Mouse (Mus musculus) cerebellum, adult 9-10 months (tissue): ENCODE measurements at regions not wholly inside any gene's neighbourhood (a gene's known extent, or its start where the extent isn't known, plus 50 kb on each side); places are given as distances from the start of the nearest gene placed in this dataset.

Source experiments
- DNase-seq: peaks from one replicate; pipeline ENCODE4 v3.0.0; 2022

DNA sequence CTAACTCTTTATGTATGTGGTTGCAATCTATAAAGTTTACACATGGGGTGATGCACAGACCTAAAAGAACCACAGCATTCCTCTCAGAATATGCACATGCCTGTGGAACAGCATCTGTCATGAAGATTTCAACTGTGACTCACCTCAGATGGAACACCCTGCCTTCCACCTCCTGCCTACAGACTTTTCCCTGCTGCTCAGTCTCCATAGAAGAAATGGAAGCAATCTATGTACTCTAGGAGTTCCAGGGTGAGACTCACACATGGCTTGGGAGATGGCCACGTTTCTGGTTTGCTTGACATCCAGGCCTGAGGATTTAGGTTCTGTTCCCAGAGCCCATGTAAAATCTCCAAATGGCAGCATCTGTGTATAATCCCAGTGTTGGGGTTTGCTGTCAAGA is 579.7 kb downstream of the Plekhb2 start:
- no peak for DNase-seq

DNA sequence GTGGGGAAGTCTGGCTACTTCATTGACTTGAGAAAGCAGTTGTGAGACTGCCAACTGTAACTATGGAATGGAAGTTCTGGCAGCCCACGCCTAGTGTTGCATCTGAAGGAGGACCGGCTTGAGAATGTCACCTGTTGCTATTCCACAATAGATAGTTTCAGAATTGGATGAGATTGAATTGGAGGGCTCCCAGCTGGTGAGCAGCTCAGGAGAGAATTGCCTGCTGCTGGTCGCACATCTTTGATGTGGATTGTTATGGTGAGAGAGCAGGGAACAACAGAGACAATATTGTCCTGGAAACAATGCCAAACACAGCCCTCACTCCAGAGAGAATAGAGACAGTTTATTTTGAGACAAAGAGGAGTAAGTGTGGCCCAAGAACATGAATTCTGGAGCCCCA is 585.9 kb downstream of the Plekhb2 start:
- no peak for DNase-seq

DNA sequence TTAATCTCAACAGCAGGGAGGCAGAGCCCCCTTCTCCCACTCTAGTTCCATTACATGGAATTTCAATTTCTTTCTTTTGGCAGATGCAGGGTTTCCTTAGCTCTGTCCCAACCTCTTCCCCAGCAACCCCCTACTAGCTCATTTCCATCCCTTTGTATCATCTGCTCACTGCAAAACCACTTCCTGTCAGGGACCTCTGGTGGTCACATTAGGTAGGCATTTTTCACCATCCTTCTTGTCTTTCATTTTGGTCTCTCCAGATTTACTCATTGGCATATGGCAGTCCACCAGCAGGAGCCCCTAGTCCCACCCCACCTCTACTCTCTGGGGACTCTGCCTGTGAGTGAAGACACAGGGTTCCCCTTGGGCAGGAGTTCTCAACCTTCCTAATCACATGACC is 597.6 kb downstream of the Plekhb2 start:
- no peak for DNase-seq

DNA sequence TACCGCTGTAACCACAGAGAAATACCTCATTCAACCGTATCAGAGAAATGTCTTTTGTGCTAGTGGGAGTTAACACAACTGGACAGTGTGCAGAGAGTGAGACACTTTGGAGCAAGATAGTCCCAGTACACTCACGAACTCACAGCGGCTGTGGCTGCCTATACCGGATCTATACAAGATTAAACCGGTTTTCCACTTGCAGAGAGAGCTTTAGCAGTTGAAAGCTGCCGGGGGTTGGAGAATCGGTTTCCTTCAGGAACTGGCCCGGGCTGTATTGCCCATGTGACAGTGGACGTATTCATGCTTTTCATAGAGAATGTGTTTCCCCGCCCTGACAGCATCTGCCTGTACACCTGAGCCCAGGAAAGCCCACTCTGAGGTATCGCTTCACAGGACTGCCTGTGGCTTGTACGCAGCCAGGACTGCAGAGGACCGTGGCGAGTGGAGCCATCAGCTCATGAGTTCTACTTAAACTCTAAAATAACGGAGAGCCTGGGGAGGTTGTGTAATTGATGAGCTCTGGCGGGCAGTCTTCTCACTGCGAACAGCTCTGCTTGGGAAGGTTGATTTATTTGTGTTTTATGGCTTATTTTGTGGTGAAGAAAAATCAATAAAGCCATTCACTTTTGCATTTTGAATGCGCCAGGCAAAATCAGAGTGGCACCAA is 602.8 kb downstream of the Plekhb2 start:
- DNase-seq, result no peak

DNA sequence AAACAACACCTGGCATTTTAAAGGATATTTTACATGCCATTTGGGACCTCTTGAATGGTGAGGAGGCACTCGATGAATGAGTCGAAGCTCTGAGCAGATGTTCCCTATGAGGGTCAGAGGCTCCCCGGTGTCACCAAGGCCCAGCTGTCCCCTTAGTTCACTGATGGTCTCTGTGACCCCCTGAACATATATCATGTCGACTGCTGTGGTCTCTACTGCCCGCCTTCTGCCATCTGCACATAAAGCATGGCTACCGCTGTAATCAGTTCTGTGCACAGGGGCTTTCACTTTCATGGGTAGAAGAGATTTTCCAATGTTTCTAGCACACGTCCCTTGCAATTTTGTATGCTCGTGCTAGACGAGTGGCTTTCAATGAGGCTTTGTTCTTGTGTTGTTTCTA is 607.8 kb downstream of the Plekhb2 start:
- DNase-seq, result no peak

DNA sequence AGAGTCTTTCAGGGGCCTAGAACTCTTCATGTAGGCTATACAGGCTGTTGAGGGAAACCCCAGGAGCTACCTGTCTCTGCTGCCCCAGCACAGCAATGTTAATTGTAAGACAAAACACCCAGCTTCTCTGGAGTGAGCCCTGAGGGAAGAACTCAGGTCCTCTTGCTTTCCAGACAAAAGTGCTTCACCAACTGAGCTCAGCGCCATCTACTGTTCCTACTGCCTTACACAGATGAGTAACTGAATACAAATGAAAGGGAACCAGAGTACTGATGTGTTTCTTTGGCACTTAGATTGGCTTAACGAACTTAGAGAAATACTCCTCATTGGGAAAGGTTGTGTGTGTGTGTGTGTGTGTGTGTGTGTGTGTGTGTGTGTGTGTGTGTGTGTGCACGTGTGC is 603.1 kb upstream of the Hs6st1 start:
- peak; percentile 2 for DNase-seq

DNA sequence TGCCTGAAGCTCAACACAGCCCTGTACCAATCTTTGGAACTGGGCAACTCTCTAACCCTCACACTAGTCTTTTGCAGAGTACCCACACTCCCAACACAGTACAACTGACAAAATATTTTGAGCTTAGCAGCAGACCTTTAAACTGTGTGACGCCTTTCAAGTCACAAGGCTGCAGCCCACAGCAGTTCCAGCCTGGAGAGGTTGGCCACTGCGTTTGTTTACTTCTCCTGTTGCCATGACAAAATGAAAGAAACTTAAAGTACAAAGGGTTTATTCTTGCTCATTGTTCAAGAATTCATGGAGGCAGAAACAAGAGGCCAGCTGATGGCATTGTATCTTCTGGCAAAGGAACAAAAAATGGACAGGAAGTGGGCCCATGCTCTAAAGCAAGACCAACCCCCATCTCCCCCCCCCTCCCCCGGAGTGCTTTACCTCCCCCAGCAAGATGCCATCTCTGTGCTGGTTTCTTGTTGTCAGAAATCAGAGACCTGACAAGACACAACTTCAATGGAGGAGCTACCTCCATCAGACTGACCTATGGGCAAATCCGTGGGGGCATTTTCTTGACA is 598.9 kb upstream of the Hs6st1 start:
- no peak for DNase-seq

DNA sequence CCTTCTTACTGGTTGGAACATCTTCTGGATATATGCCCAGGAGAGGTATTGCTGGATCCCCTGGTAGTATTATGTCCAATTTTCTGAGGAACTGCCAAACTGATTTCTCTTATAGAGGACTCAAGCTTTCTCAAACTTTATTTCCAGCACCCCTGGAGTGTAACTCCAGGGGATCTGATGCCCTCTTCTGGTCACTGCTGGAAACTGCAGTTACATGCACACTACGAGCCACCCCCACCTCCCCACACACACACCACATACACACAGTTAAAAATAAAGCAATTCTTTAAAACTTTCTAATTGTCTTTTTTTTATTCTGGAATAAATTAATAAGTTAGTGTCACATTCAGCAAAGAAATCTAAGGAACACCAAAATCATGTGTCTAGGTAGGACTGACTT is 589.9 kb upstream of the Hs6st1 start:
- no peak for DNase-seq

DNA sequence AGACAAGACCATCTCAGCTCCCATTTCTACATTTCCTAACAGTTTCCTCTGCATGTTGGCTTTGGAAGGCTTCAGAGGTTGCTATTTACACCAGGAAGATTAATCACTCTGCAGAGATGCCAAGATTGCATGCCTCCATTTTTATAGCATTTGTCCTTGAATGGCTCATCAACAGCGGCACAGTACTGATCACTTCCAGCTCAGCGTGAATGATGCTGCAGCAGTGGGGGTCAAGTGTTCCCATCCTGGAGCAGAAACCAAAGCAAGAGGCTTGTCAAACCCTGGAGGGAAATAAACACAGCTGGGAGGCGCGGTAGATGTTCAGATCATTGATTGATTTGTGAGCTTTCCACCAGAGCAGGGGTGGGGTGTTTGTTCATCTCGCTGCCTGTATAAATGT is 572.2 kb upstream of the Hs6st1 start:
- no peak for DNase-seq

DNA sequence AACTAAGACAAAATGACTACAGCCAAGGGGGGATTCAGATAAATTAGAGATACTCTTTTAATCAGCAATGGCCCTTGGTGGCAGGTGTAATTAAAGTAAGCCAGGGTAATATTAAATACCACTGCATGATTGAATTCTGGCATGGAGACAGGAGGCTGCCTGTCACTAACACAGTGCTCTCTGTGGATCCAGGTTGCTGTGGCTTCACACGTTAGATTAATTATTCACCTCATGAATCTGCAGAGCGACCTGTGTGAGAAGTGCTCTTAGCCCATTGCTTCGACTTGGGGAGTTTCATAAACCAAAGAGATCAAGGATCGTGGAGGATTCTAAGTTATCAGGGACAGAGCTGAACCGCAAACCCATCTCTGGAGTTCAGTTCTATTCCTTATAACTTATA is 545.2 kb upstream of the Hs6st1 start:
- DNase-seq, result no peak

DNA sequence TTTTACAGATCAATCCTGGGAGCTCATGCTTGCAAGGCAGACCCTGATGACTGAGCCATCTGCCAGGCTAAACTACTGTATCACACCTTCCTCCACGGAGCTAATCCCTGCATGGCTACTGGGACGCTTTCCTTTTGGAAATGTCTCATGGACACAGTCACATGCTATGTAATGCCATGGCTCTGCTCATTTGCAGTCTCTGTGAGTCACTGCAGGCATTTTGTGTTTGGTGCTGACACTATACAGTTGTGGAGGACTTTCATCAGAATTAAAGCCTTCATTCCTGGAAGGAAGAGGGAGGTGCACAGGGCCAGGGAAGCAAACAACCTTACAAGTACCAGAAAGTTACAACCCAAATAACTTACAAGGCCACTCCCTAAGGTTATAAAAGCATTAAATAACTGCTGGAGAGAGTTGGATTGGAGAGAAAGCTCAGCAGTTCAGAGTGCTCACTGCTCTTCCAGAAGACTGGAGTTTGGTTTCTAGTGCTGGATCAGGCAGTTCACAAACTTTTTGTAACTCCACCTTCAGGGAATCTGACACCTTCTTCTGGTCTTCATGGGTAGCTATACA is 544.3 kb upstream of the Hs6st1 start:
- no peak for DNase-seq

DNA sequence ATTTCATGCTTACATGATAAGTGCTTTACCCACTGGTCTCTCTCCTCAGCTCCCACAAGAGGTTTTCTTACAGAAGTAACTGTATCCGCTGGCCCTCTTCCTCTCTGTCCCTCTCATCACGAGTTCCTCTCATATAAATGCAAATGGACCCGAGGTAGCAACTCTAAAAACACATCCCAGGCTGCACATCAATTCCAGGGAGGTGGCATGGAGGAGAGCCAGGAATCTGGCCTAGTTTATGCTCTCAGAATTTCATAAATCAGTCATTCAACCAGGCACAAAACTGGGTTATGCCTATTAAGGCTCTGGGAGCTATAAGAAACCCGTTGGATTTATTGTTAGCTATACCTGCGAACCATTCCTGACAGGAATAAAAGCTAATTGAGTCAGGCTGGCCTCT is 543.4 kb upstream of the Hs6st1 start:
- peak; percentile 8 for DNase-seq

DNA sequence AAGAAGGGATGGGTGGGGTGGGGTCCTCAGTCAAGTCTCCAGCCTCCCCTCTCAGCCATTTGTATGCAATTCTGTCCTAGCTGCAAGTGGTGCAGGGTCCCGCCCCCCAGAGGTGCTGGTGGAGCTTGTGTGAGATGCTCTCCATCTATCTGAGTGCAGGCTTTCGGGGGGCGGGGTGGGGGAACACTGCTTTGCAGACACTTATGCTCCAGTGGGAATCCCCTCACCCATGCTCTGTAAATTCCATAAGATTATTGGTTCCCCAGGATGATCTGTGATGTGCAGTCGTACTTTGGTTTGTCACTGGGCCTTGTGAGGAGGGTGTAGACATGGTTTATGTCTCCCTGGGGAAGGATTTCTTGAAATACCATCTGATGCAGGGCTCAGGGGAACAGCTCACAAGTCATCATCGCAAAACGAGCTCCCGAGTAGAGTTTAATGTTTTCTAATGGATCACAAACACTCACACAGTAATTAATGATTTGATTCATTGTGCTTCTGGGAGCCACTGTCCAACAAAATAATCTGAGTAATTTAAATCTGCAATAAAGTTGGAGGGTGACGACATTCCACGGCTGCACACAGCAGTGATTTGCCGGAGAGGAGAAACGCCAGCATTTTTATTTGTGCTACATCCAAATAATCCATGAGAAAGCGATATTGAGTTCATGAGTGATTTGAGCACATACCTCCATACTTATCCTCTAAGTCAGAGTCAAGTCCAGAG is 540.3 kb upstream of the Hs6st1 start:
- no peak for DNase-seq

DNA sequence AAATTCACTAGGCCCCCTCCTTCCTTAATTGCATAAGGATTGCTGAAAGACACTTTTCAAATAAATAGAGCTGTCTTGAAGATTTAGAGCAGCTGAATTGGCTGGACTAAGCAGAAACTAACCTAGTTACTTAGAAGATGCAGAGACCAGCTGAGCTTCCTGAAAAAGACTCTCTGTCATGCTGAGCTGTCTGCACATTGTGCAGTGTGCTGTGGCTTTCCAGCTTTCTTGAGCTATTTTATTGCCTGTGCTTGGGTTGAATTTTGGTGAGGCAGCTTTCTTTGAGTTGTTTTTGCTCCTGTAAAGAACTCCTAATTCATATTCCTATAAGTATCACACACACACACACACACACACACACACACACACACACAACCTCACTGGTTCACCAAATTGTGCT is 532.7 kb upstream of the Hs6st1 start:
- DNase-seq, result no peak

DNA sequence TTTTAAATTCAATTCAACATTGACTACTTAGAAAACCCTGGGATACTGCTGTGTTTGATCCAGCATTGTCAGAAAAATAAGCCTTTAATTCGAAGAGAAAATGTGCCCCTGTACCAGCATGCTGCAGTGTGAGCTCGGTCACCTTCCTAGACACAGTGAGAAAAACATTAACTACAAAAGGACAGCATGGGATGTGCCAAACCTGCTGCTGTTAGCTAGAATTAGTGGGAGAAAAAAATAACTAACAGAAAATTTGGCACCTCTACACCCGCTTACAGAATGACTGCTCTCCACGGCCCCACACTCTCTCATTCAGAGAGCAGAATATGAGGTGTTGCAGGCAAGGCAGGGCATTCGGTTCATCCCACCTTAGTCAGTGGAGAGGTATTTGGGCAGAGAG is 531.9 kb upstream of the Hs6st1 start:
- DNase-seq, result no peak

DNA sequence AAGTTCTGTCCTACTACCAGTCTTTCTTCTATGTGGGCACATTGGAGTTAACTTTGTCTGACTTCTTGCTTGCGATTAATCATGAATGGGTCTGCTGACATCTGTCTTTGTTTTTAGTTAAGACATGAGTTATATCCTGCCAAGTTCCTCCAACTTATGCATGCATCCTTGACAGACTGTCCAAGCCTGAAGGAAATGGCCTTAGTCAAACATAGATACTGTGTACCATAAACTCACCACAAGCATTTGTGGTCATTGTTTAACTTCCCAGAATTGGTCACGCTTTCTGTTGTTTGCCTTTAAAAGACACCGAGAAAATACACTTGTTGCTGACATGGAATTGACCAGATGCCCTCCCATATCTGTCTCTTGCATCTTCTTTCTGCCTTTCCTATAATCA is 519.4 kb upstream of the Hs6st1 start:
- no peak for DNase-seq

DNA sequence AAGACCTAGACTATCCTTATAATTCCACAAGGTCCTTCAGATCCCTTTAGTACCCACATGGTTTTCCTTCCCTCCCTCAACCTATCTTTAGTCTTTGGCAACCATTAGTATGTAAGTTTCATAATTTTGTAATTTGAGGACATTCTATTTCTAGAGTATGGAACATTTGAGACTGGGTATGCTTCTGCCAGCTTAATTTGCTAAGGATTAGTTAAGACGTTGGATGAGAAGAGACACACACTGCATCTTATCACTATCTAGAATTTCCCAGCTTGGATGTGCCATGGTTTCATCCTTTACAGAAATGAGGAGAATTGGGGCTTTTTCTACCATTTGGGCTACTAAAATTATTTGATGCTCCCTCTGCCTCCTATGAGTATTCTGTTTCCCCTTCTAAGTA is 516.7 kb upstream of the Hs6st1 start:
- DNase-seq, result no peak

DNA sequence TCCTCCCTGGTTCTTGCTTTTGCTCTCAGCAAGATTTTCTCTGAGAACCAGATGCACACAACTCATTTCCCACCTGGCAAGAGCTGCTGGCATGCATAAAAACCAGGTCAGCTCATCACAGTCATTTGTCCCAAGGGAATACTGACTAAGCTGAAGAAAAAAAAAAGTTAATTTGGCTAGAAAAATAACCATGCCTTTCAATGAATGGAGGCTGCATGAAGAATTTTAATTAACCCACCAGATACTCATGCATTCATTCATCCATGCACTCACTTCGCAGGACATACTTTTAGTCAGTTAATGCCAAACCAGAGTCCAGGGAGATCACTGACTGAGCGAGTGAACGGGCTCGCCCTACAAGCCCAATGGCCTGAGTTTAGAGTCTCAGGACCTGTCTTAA is 505.4 kb upstream of the Hs6st1 start:
- peak; percentile 23 for DNase-seq

DNA sequence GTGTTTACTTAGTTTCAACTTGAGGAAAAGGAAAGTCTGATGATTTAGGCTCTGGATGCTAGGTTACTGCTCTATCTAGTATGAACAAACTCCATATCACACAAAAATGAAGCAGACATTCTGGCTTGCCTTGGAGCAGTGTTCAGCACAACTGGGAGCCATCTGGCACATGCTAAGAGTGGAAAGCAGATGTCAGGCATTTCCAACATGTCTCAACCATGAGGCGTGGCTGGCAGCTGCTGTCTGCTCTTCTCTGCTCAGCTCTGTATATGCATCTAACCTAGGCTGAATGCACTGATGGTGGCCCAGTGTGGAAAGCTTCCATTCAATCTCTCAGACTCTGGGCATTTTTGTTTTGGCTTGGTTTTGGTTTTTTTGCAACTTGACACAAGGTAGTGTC is 493.0 kb upstream of the Hs6st1 start:
- DNase-seq, result no peak

DNA sequence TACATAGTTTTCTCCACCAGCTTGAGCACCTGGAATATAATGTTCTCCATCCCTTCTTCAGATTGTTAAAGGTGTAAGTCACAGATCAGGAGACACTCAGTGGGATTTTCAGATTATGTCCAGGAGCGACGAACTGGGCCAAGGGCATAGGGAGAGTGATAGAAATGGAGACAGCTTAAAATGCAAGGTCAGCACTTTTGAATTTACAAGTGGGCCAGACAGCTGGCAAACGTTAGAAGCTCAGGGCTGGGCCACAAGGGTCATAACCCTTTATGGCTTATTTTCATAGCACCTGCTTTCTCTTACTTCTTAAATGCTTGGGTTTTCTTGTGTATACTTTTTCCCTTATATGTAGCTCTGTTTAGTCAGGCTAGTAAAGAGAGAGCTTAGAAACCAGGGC is 488.8 kb upstream of the Hs6st1 start:
- no peak for DNase-seq

DNA sequence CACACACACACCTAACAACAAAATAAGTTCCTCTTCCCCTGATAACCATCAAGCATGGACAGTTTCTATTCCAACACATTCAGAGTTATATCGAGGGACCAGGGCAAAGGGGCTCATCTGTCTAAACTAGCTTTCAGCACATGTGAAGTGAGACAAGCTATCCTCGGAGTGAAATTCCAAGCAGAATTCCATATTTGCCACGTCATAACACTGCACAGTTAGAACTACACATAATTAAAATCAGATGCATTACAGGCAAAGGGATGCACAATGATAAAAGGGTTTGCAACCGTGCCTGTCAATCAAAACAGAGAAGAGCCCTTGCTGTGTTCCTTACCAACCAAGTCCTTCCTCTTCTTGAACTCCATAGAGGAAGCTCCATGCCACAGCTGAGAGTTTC is 488.2 kb upstream of the Hs6st1 start:
- no peak for DNase-seq

DNA sequence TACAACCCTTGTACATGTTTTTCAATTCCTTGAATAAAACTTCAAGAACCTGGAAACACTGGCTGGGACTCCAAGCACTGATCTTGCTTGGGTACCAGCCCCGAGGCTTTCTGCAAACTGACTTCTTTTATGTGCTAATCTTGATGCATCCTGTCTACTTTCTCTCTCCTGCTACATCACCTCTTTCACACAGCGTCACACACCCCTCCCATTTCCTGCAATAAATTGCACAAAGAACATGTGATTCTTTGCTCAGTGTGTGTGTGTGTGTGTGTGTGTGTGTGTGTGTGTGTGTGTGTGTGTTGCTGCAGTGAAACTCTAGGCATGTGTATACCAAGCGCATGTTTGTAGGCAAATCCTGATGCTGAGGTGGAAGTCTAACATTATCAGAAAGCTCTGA is 487.7 kb upstream of the Hs6st1 start:
- no peak for DNase-seq

DNA sequence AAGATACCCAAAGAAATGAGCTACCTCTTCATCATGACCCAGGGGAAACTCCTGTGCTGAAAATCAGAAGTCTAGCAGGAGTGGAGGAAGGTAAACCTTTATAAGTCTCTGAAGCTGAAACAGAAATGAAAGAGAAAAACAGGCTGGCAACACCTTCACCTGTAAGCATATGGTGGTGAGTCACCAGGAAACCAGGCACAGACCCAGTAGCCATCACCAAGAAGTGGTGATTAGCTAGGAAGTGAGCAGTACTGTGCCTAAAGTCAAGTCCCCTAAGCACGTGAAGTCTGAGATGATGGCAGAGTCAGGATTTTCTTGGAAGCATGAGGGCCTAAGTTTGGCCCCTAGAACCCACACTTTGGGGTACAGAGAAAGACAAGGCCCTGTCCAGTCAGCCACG is 480.3 kb upstream of the Hs6st1 start:
- DNase-seq, result peak; percentile 38

DNA sequence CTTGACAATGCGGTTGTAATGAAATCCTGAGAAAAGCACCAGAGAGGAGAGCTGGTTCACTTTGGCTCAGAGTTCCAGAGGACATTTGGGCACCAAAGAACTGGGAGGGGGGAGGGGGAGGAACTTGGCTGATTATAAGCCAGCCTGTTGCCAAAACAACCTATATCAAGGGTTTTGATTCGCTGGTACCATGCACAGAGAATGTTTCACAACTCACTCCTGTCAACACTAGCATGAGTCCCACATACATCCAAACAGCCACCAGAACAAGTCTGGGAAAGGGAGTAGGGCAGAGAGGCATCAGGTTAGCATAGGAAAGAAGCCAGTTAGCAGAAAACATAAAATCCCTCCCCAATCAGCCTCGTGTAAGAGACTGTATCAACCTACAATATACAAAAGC is 479.3 kb upstream of the Hs6st1 start:
- no peak for DNase-seq
